8 mouse cellular contexts compared by ENCODE assay signal in genomic region chr15:82987014-82987731, GRCm38 (mm10). TPM values are rescaled to one million over a fixed set of nuclear protein-coding genes. Genes with fewer than 3 reads are reported as not detected.
DNase-seq lines count a peak whose midpoint lies in the region; ATAC-seq and TF ChIP-seq lines count a peak whose summit lies in the region.

No protein-coding gene starts in this region.

- peaks cover 78% of the 10 kb centered on the region for H3K4me1 ChIP-seq in kidney, embryonic 15.5 days
- H3K4me1 ChIP-seq in bone marrow, adult 2 months (ENCODE audit: control insufficient read depth, insufficient read depth, low read length): peaks cover 2% of the 10 kb centered on the region
- peaks cover 14% of the 10 kb centered on the region for H3K4me1 ChIP-seq in liver, embryonic 12.5 days
- peaks cover 38% of the 10 kb centered on the region; the same call in 1 of the 2 replicates for H3K4me1 ChIP-seq in stomach, embryonic 14.5 days (ENCODE audit: control insufficient read depth, insufficient read depth, low read length)

- intact Hi-C loops in left cerebral cortex, postnatal 14 days (cut with DNase I): no loop called here

- WGBS in kidney, embryonic 15.5 days: under 1% methylated on average over 38 of the region's 38 CpGs
- 3% methylated on average over 38 of the region's 38 CpGs for WGBS in bone marrow, adult 2 months
- WGBS in liver, embryonic 12.5 days (ENCODE audit: insufficient replicate concordance): 2% methylated on average over 38 of the region's 38 CpGs
- WGBS in stomach, embryonic 14.5 days: 2% methylated on average over 38 of the region's 38 CpGs

- H3K9ac ChIP-seq in kidney, embryonic 15.5 days: peak overlapping the region; percentile 44
- H3K9ac ChIP-seq in liver, embryonic 12.5 days: peak overlapping the region; percentile 32; the same call in 1 of the 2 replicates
- H3K9ac ChIP-seq in stomach, embryonic 14.5 days (replicated peaks; ENCODE audit: low read depth, low read length): peak overlapping the region; percentile 22; the same call in 1 of the 2 replicates

- H3K27ac ChIP-seq in kidney, embryonic 15.5 days: no peak overlapping the region
- no peak overlapping the region for H3K27ac ChIP-seq in bone marrow, adult 2 months (ENCODE audit: control insufficient read depth, insufficient read depth, low read depth, low read length, poor library complexity)
- no peak overlapping the region for H3K27ac ChIP-seq in liver, embryonic 12.5 days
- no peak overlapping the region for H3K27ac ChIP-seq in stomach, embryonic 14.5 days (ENCODE audit: low read length)

- H3K27me3 ChIP-seq in kidney, embryonic 15.5 days: peaks cover 65% of the 10 kb centered on the region
- peaks cover 94% of the 10 kb centered on the region for H3K27me3 ChIP-seq in liver, embryonic 12.5 days (replicated peaks)
- H3K27me3 ChIP-seq in stomach, embryonic 14.5 days (ENCODE audit: control insufficient read depth, insufficient read depth, low read length): 0 out of 2 replicates have a peak, but pooled peaks cover 5% of the 10 kb centered on the region

- no peaks in the 10 kb centered on the region for H3K36me3 ChIP-seq in kidney, embryonic 15.5 days
- no peaks in the 10 kb centered on the region for H3K36me3 ChIP-seq in liver, embryonic 12.5 days
- H3K36me3 ChIP-seq in stomach, embryonic 14.5 days (ENCODE audit: control insufficient read depth, insufficient read depth, low read length): no peaks in the 10 kb centered on the region

- no peak for DNase-seq in kidney, postnatal 14 days
- no peak for DNase-seq in right cerebral cortex, adult 18-20 months
- no peak for DNase-seq in left cerebral cortex, postnatal 14 days (ENCODE audit: low spot score in 2 of 2)

- H3K4me2 ChIP-seq in kidney, embryonic 15.5 days: peak overlapping the region; percentile 86
- peak overlapping the region; percentile 76 for H3K4me2 ChIP-seq in liver, embryonic 12.5 days
- H3K4me2 ChIP-seq in stomach, embryonic 14.5 days (replicated peaks; ENCODE audit: low read depth, low read length): peak overlapping the region; percentile 96

- peak overlapping the region; percentile 51 for H3K4me3 ChIP-seq in kidney, embryonic 15.5 days (replicated peaks)
- H3K4me3 ChIP-seq in bone marrow, adult 2 months (replicated peaks; ENCODE audit: control insufficient read depth, low read depth, low read length): peak overlapping the region; percentile 76
- H3K4me3 ChIP-seq in liver, embryonic 12.5 days: peak overlapping the region; percentile 49
- peak overlapping the region; percentile 39 for H3K4me3 ChIP-seq in stomach, embryonic 14.5 days (ENCODE audit: low read depth, low read length)

- TF ChIP-seq POLR2A in bone marrow, adult 2 months (IDR thresholded peaks at IDR 0.05; ENCODE audit: borderline replicate concordance, control insufficient read depth, low read depth, low read length): no peak

- ATAC-seq in kidney, embryonic 15.5 days (replicated peaks; ENCODE audit: low FRiP score): no peak
- ATAC-seq in granulocyte monocyte progenitor cell, adult 5-6 weeks (replicated peaks; ENCODE audit: poor library complexity, severe bottlenecking): peak; percentile 71
- ATAC-seq in liver, embryonic 12.5 days: 0 out of 2 replicates have a peak, but pooled peaks have one; percentile 22
- no peak for ATAC-seq in stomach, embryonic 14.5 days (ENCODE audit: insufficient number of reproducible peaks, insufficient read depth, low FRiP score, low read depth)

- no peaks in the 10 kb centered on the region for H3K9me3 ChIP-seq in kidney, embryonic 15.5 days (replicated peaks)
- H3K9me3 ChIP-seq in liver, embryonic 12.5 days (replicated peaks): no peaks in the 10 kb centered on the region
- H3K9me3 ChIP-seq in stomach, embryonic 14.5 days (ENCODE audit: control insufficient read depth, low read depth, low read length): no peaks in the 10 kb centered on the region

- TF ChIP-seq CTCF in bone marrow, adult 2 months (IDR thresholded peaks at IDR 0.05; ENCODE audit: control insufficient read depth, insufficient read depth, low read length): no peak

RNA-seq across cellular contexts. Expression of gene Tcf20, which starts 0.5 kb away (rescaled TPM):
- polyA plus RNA-seq in kidney, embryonic 15.5 days (2015; fragmentation: Nextera tagmentation; extraction: Ambion mirVana): 8.4 and 9.3 TPM in 2 replicates
- polyA plus RNA-seq in bone marrow, adult 2 months (2011; ENCODE audit: insufficient read depth, insufficient read length, low replicate concordance, missing spikeins): 13.8 and 26.4 TPM in 2 replicates
- 52.2 and 56.9 TPM in 2 replicates for total RNA-seq in granulocyte monocyte progenitor cell, adult 5-6 weeks (2014; fragmentation: Nextera tagmentation)
- 76.8 and 81.2 TPM in 2 replicates for total RNA-seq in granulocyte monocyte progenitor cell, adult 5-6 weeks (2017)
- 3.9 and 4.0 TPM in 2 replicates for polyA plus RNA-seq in liver, embryonic 12.5 days (2016; fragmentation: Nextera tagmentation; extraction: Ambion mirVana)
- 15.0 and 15.5 TPM in 2 replicates for polyA plus RNA-seq in stomach, embryonic 14.5 days (2014; fragmentation: Nextera tagmentation; extraction: Ambion mirVana)
- 100 to 1,000 TPM; 127 to 151 TPM for total RNA-seq in left cerebral cortex, postnatal 14 days (2021)

RNA-seq across cellular contexts. Expression of gene Nfam1, which starts 45.9 kb away (rescaled TPM):
- polyA plus RNA-seq in kidney, embryonic 15.5 days (2015; fragmentation: Nextera tagmentation; extraction: Ambion mirVana): 2.9 and 3.0 TPM in 2 replicates
- polyA plus RNA-seq in bone marrow, adult 2 months (2011; ENCODE audit: insufficient read depth, insufficient read length, low replicate concordance, missing spikeins): 26.4 and 69.6 TPM in 2 replicates
- 60.7 and 62.4 TPM in 2 replicates for total RNA-seq in granulocyte monocyte progenitor cell, adult 5-6 weeks (2014; fragmentation: Nextera tagmentation)
- 45.3 and 52.8 TPM in 2 replicates for total RNA-seq in granulocyte monocyte progenitor cell, adult 5-6 weeks (2017)
- polyA plus RNA-seq in liver, embryonic 12.5 days (2016; fragmentation: Nextera tagmentation; extraction: Ambion mirVana): 6.2 and 6.4 TPM in 2 replicates
- polyA plus RNA-seq in stomach, embryonic 14.5 days (2014; fragmentation: Nextera tagmentation; extraction: Ambion mirVana): 2.5 and 2.8 TPM in 2 replicates
- 1 to 10 TPM; 2.2 to 2.9 TPM for total RNA-seq in left cerebral cortex, postnatal 14 days (2021)

Comparison
In these comparisons a context has a peak if more than half of its experiments do, and no peak if none do; other contexts are left out.
1. ATAC-seq: peak in granulocyte monocyte progenitor cell, adult 5-6 weeks (single experiment) and liver, embryonic 12.5 days (single experiment); none in kidney, embryonic 15.5 days (single experiment) and stomach, embryonic 14.5 days (single experiment).
2. Peak in every context shown above with its lines, with median percentiles within 50 percentile points of each other: H3K4me2 ChIP-seq, H3K4me3 ChIP-seq and H3K9ac ChIP-seq.